Mouse (Mus musculus) heart, adult 9 months (tissue): ENCODE measurements at regions not wholly inside any gene's neighbourhood (a gene's known extent, or its start where the extent isn't known, plus 50 kb on each side); places are given as distances from the start of the nearest gene placed in this dataset.

ENCODE experiments used
- DNase-seq, 2 experiments: peaks; one replicate each; pipeline ENCODE4 v3.0.0; 2022; ENCODE audit warnings: low spot score in 2 of 2

DNA sequence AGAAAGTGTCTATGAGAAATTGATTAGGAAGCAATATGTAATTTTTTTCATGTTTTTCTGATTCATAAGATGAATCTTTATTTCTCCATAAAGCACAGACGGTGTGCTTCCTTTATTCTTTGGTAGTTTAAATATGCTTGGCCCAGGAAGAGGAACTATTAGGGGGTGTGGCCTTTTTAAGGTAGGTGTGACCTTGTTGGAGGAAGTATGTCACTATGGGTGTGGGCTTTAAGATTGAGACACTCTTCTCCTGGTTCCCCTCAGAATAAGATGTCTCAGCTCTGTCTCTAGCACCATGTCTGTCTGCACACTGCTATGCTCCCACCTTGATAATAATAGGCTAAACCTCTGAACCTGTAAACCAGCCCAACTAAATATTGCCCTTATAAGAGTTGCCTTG is 54.8 kb upstream of the Ccdc88a start:
- DNase-seq = no peak

DNA sequence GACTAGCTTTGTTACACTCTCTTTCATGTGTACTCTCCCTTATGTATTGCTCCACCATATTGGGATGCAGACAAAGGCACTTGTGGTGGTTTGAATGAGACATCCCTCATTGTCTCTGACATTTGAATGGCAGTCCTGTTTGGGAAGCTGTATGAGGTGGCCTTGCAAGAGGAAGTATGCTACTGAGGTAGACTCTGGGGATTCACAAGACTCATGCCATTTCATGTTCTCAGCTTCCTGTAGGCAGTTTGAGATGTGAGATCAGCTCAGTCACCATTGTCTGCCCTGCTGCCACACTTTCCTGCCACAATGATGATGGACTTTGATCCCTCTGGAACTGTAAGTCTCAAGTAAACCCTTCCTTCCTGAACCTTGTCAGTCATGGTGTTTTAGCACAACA is 62.9 kb upstream of the Ccdc88a start:
- DNase-seq = no peak

GRCm38 (mm10) chr11:29308024-29308598 is 60.9 kb upstream of the Cfap36 start:
- DNase-seq = peak in 1 of 2 experiments; percentile 3

GRCm38 (mm10) chr11:29300517-29300916 is 53.3 kb upstream of the Cfap36 start:
- no peak for DNase-seq
